Mouse (Mus musculus) liver, postnatal 0 days (tissue): ENCODE data around the gene Olfr314. TPM values are rescaled to one million over a fixed set of nuclear protein-coding genes. Genes with fewer than 3 reads are reported as not detected.
A peak's percentile ranks its signal among the peaks of the same experiment; 100 is the strongest.

Source experiments
- ATAC-seq: fragments of 200-750 bp; cut with Nextera tagmentation; 2 replicates; pipeline ENCODE4 v1.8.0; 2017; ENCODE audit warnings: mild to moderate bottlenecking, moderate library complexity
- DNase-seq: peaks from one replicate; pipeline ENCODE4 v3.0.0-alpha.2; 2016
- H3K27ac ChIP-seq: fragments of 300-500 bp; sonication (generic); 2 replicates; pipeline ENCODE4 v1.5.1; 2014; ENCODE audit warnings: antibody characterized with exemption, moderate library complexity, mild to moderate bottlenecking, low read depth
- H3K27me3 ChIP-seq: fragments of 300-500 bp; sonication (generic); 2 replicates; pipeline ENCODE4 v1.6.1; 2014; ENCODE audit warnings: low read length, control low read depth, mixed read lengths; ENCODE audit not compliant: insufficient read depth
- H3K36me3 ChIP-seq: fragments of 300-500 bp; sonication (generic); replicated peaks from 2 replicates; pipeline ENCODE4 v1.6.1; 2014; ENCODE audit warnings: mild to moderate bottlenecking, control low read depth, low read length, moderate library complexity, mixed read lengths; ENCODE audit not compliant: insufficient read depth
- H3K4me1 ChIP-seq: fragments of 300-500 bp; sonication (generic); 2 replicates; pipeline ENCODE4 v1.6.1; 2014; ENCODE audit warnings: antibody characterized with exemption, mild to moderate bottlenecking, control low read depth; ENCODE audit not compliant: insufficient read depth
- H3K4me2 ChIP-seq: fragments of 300-500 bp; sonication (generic); 2 replicates; pipeline ENCODE4 v1.6.1; 2014; ENCODE audit warnings: low read depth, mild to moderate bottlenecking, low read length, moderate library complexity, mixed read lengths
- H3K4me3 ChIP-seq: fragments of 300-500 bp; sonication (generic); 2 replicates; pipeline ENCODE4 v1.5.1; 2014; ENCODE audit warnings: low read depth, low read length
- H3K9ac ChIP-seq: fragments of 300-500 bp; sonication (generic); replicated peaks from 2 replicates; pipeline ENCODE4 v1.6.1; 2014; ENCODE audit warnings: mild to moderate bottlenecking, moderate library complexity
- H3K9me3 ChIP-seq: fragments of 300-500 bp; sonication (generic); 2 replicates; pipeline ENCODE4 v1.6.1; 2016; ENCODE audit warnings: mild to moderate bottlenecking, control low read depth, low read length, mixed read lengths
- CTCF ChIP-seq: sonication (generic); IDR thresholded peaks from 2 replicates; pipeline ENCODE4 v1.5.1; 2016; ENCODE audit warnings: antibody characterized with exemption, low read depth
- EP300 ChIP-seq: IDR thresholded peaks from 2 replicates; pipeline ENCODE4 v1.6.1; 2016; ENCODE audit warnings: antibody characterized with exemption, low read depth, mild to moderate bottlenecking
- WGBS: fragments of 180-500 bp; shearing (Covaris S2); extraction: QIAGEN DNeasy Blood & Tissue Kit; methylation state at CpG from one replicate; pipeline ENCODE4 v1.1.7; 2014; ENCODE audit not compliant: insufficient replicate concordance; 5-methylcytosine and 5-hydroxymethylcytosine counted together
- polyA plus RNA-seq: library from polyadenylated mRNA; unstranded; fragments of >200 nt; fragmentation: Nextera tagmentation; extraction: Ambion mirVana; gene quantifications from 2 replicates; pipeline ENCODE4 v1.2.1, GENCODE M21; 2015

Gene Olfr314
- polyA plus RNA-seq, 1 experiment from 2014 or later = not detected

- H3K27ac ChIP-seq = no peak overlapping the region
- H3K4me1 ChIP-seq = no peaks in the 10 kb centered on the region
- no peaks in the 10 kb centered on the region for H3K9me3 ChIP-seq
- no peak for DNase-seq
- H3K27me3 ChIP-seq = no peaks in the 10 kb centered on the region
- 63% methylated on average over 2 of the region's 2 CpGs for WGBS
- no peak overlapping the region for H3K9ac ChIP-seq
- TF ChIP-seq EP300 (no peak), CTCF (no peak)
- no peak for ATAC-seq
- H3K36me3 ChIP-seq = no peaks in the 10 kb centered on the region
- H3K4me2 ChIP-seq = no peak overlapping the region
- no peak overlapping the region for H3K4me3 ChIP-seq
These were observed 1.4 kb downstream of the Olfr314 start for GRCm38 (mm10) chr11:58784182-58784581.

- Histone ChIP-seq H3K9ac (no peak overlapping the region), H3K4me2 (no peak overlapping the region), H3K4me3 (no peak overlapping the region), H3K27ac (no peak overlapping the region), H3K36me3 (no peaks in the 10 kb centered on the region), H3K9me3 (no peaks in the 10 kb centered on the region), H3K27me3 (no peaks in the 10 kb centered on the region), H3K4me1 (no peaks in the 10 kb centered on the region)
- no peak for ATAC-seq
- WGBS = 75% methylated on average over 10 of the region's 10 CpGs
- no peak for DNase-seq
- no peak for TF ChIP-seq EP300
These were observed 4.9 kb downstream of the Olfr314 start for GRCm38 (mm10) chr11:58787651-58788050.

- H3K9me3 ChIP-seq = no peaks in the 10 kb centered on the region
- H3K27me3 ChIP-seq = no peaks in the 10 kb centered on the region
- DNase-seq (no peak), ATAC-seq (no peak)
- H3K36me3 ChIP-seq = no peaks in the 10 kb centered on the region
- H3K9ac ChIP-seq = no peak overlapping the region
- 51% methylated on average over 8 of the region's 8 CpGs for WGBS
- TF ChIP-seq EP300 (no peak), CTCF (no peak)
- no peaks in the 10 kb centered on the region for H3K4me1 ChIP-seq
- H3K4me2 ChIP-seq = no peak overlapping the region
- H3K4me3 ChIP-seq = no peak overlapping the region
- no peak overlapping the region for H3K27ac ChIP-seq
These were observed 5.6 kb downstream of the Olfr314 start for GRCm38 (mm10) chr11:58788346-58788745.

GRCm38 (mm10) chr11:58789532-58789931 is 6.8 kb downstream of the Olfr314 start:
- Histone ChIP-seq H3K4me1 (no peaks in the 10 kb centered on the region), H3K4me3 (no peak overlapping the region), H3K4me2 (no peak overlapping the region), H3K9me3 (no peaks in the 10 kb centered on the region), H3K9ac (no peak overlapping the region), H3K27ac (no peak overlapping the region), H3K27me3 (no peaks in the 10 kb centered on the region), H3K36me3 (no peaks in the 10 kb centered on the region)
- ATAC-seq (no peak), DNase-seq (no peak)
- TF ChIP-seq CTCF (no peak), EP300 (no peak)
- 38% methylated on average over 3 of the region's 3 CpGs for WGBS

- Histone ChIP-seq H3K9ac (no peak overlapping the region), H3K4me2 (no peak overlapping the region), H3K27ac (no peak overlapping the region), H3K4me3 (no peak overlapping the region), H3K27me3 (no peaks in the 10 kb centered on the region), H3K9me3 (no peaks in the 10 kb centered on the region), H3K36me3 (no peaks in the 10 kb centered on the region), H3K4me1 (no peaks in the 10 kb centered on the region)
- TF ChIP-seq CTCF (no peak), EP300 (no peak)
- 21% methylated on average over 2 of the region's 2 CpGs for WGBS
- ATAC-seq = no peak
- DNase-seq = no peak
These were observed 7.3 kb downstream of the Olfr314 start for GRCm38 (mm10) chr11:58790053-58790452.

- no peak for DNase-seq
- Histone ChIP-seq H3K27me3 (no peaks in the 10 kb centered on the region), H3K36me3 (no peaks in the 10 kb centered on the region), H3K4me3 (no peak overlapping the region), H3K9ac (no peak overlapping the region), H3K9me3 (no peaks in the 10 kb centered on the region), H3K4me1 (no peaks in the 10 kb centered on the region), H3K4me2 (no peak overlapping the region), H3K27ac (no peak overlapping the region)
- WGBS = 62% methylated on average over 6 of the region's 6 CpGs
- ATAC-seq = no peak
- TF ChIP-seq EP300 = no peak
- no peak for TF ChIP-seq CTCF
These were observed 7.9 kb downstream of the Olfr314 start for GRCm38 (mm10) chr11:58790646-58791045.

GRCm38 (mm10) chr11:58795856-58796255 is 13.1 kb downstream of the Olfr314 start:
- ATAC-seq (no peak), DNase-seq (no peak)
- Histone ChIP-seq H3K9ac (no peak overlapping the region), H3K4me2 (no peak overlapping the region), H3K27ac (no peak overlapping the region), H3K4me1 (no peaks in the 10 kb centered on the region), H3K36me3 (no peaks in the 10 kb centered on the region), H3K9me3 (no peaks in the 10 kb centered on the region), H3K4me3 (no peak overlapping the region), H3K27me3 (no peaks in the 10 kb centered on the region)
- 87% methylated on average over 2 of the region's 2 CpGs for WGBS
- 0 out of 2 replicates have a peak, but pooled peaks have one; percentile 4 for TF ChIP-seq CTCF
- no peak for TF ChIP-seq EP300
